ENCODE assay signal across 8 mouse cellular contexts in the genomic region with DNA sequence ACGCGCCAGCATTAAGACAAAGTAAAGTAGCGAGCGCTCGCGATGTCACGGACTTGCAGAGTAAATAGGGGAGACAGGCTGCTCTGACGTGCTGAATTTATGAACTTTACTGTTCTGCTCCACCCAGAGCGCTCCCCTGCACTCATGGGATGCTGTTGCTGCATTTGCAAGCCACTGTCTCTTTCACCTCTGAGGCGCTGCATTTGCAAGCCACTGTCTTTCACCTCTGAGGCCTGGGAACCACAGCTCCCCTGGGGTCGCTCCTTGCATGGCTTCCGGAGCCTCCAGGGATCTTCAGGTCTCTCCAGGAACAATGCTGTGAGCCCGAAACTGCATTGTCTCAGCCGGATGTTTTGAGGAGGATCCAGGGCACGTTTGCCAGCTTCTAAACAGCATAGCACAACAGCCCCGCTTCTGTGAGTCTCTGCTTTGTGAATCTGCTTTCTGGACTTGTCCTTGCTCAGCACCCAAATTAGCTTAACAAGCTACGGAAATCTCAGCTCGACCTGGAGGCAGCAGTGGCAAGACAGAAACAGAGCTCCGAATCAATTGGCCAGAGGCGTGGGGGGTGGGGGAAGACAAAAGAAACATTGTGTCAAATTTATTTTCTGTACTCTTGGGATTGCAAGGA.
DNase-seq lines count a peak whose midpoint lies in the region; ATAC-seq and TF ChIP-seq lines count a peak whose summit lies in the region.

No protein-coding gene starts in this region.

- peak overlapping the region; percentile 61 for H3K4me3 ChIP-seq in heart, embryonic 10.5 days
- peak overlapping the region; percentile 16 for H3K4me3 ChIP-seq in lung, postnatal 0 days (ENCODE audit: low read depth, low read length)

- no peak for TF ChIP-seq CTCF in lung, postnatal 0 days (IDR thresholded peaks at IDR 0.05)

- peak overlapping the region; percentile 46 for H3K4me2 ChIP-seq in lung, postnatal 0 days (replicated peaks; ENCODE audit: low read depth, low read length)

- H3K9me3 ChIP-seq in heart, embryonic 10.5 days: no peaks in the 10 kb centered on the region
- no peaks in the 10 kb centered on the region for H3K9me3 ChIP-seq in lung, postnatal 0 days (ENCODE audit: low read length)

- H3K36me3 ChIP-seq in heart, embryonic 10.5 days: no peaks in the 10 kb centered on the region
- no peaks in the 10 kb centered on the region for H3K36me3 ChIP-seq in lung, postnatal 0 days (ENCODE audit: insufficient read depth, low read length)

- no peak for ATAC-seq in lung, postnatal 0 days

- H3K4me1 ChIP-seq in heart, embryonic 10.5 days: peaks cover 8% of the 10 kb centered on the region; the same call in 1 of the 2 replicates
- peaks cover 3% of the 10 kb centered on the region; the same call in 1 of the 2 replicates for H3K4me1 ChIP-seq in lung, postnatal 0 days (ENCODE audit: insufficient read depth, low read depth, low read length)

- no peaks in the 10 kb centered on the region; the same call in 1 of the 2 replicates for H3K27me3 ChIP-seq in heart, embryonic 10.5 days (ENCODE audit: insufficient read depth, poor library complexity, severe bottlenecking)
- H3K27me3 ChIP-seq in lung, postnatal 0 days (replicated peaks; ENCODE audit: insufficient read depth, low read length): 0 out of 2 replicates have a peak, but pooled peaks cover 4% of the 10 kb centered on the region

- peak overlapping the region; percentile 57 for H3K27ac ChIP-seq in heart, embryonic 10.5 days
- no peak overlapping the region for H3K27ac ChIP-seq in lung, postnatal 0 days (ENCODE audit: low read length)

- intact Hi-C loops in heart, postnatal 25 days (cut with DNase I): loop anchor here (2.0 to 5.0 kb wide), 5 partner anchors 135 to 1900 kb away; no protein-coding TSS in a partner anchor

- H3K9ac ChIP-seq in lung, postnatal 0 days (replicated peaks; ENCODE audit: low read depth): no peak overlapping the region; the same call in 1 of the 2 replicates

- TF ChIP-seq EP300 in lung, postnatal 0 days (IDR thresholded peaks at IDR 0.05): no peak

- peak; percentile 83 for DNase-seq in heart, adult 11 months
- DNase-seq in heart, postnatal 25 days (ENCODE audit: low spot score): no peak
- peak; percentile 54 to 63 for DNase-seq in cerebellum, postnatal 25 days
- no peak for DNase-seq in heart, embryonic 10.5 days (ENCODE audit: low spot score)
- DNase-seq in kidney, postnatal 4 days: peak; percentile 20 to 34
- DNase-seq in lung, postnatal 0 days (ENCODE audit: low spot score): peak; percentile 7
- DNase-seq in right cerebral cortex, postnatal 14 days: peak; percentile 14
- DNase-seq in c-Kit-positive CD71-positive TER-119-positive erythroid progenitor cells, embryonic 14.5 days (ENCODE audit: low spot score): no peak

- under 1% methylated on average over 20 of the region's 20 CpGs for WGBS in heart, embryonic 10.5 days
- WGBS in lung, postnatal 0 days: under 1% methylated on average over 20 of the region's 20 CpGs

Comparison
In these comparisons a context has a peak if more than half of its experiments do, and no peak if none do; other contexts are left out.
1. DNase-seq: peak in heart, adult 11 months (single experiment), cerebellum, postnatal 25 days (2 of 2), kidney, postnatal 4 days (2 of 2), lung, postnatal 0 days (single experiment) and right cerebral cortex, postnatal 14 days (single experiment); none in heart, postnatal 25 days (single experiment), heart, embryonic 10.5 days (single experiment) and c-Kit-positive CD71-positive TER-119-positive erythroid progenitor cells, embryonic 14.5 days (single experiment).